Mouse (Mus musculus) mesoderm, embryonic 11.5 days (tissue): ENCODE results near the gene Sh3kbp1.

Source experiments
- DNase-seq: peaks from one replicate; pipeline ENCODE4 v3.0.0-alpha.2; 2012; ENCODE audit warnings: low read depth, low spot score

Gene Sh3kbp1

DNA sequence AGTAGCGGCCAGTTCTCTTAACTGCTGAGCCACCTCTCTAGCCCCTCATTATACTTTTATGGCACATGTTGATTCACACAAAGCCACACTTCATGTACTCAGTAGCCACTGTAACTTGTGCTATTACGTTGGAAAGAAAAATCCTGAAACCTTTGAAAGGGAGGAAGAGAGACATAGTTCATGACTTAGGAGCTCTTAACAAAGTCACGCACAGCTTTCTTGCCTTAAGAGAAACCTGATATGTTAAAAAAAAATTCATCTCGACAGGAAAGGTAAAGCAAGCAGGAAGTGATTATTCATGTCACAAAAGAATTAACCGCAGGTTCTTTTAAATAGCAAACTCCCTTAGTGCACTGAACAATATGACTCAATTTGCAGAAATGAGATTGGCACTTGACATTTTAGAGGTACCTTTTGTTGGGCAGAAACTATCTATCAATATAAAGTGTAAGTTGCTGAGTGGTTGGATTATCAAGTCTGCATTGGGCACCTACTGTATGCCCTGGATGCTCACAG lies 51.3 kb downstream of the Sh3kbp1 start:
- no peak for DNase-seq

DNA sequence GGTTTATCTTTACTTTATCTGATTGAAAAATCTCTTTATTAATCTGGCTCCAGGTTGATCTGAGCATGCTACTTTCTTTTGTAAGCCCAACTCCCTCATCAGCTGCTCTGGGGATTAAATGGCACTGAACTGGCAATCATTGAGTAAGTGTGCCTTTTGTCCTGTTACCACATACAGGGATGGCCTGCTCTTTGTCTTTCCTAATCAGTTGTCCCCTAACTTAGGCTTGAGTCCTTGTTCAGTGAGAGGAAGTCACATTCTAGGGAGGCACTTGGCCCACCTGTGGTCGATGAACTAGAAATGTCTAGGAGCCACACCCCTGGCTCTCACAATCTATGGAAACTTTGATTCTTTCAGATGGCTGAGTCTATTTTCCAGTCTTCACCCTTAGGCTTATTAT lies 58.4 kb downstream of the Sh3kbp1 start:
- DNase-seq, result no peak

DNA sequence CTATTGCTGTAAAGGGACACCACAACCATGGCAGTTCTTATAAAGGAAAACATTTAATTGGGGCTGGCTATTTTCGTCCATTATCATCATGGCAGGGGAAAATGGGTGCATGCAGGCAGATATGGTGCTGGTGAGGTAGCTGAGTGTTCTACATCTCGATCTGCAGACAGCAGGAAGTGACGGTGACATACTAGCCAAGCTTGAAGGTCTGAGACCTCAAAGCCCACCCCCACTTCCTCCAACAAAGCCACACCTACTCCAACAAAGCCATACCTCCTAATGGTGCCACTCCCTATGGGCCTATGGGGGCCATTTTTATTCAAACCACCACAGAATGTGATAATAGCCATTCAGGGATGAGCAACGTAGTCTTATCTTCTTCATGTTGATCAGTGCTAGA lies 59.8 kb downstream of the Sh3kbp1 start:
- DNase-seq, result no peak

DNA sequence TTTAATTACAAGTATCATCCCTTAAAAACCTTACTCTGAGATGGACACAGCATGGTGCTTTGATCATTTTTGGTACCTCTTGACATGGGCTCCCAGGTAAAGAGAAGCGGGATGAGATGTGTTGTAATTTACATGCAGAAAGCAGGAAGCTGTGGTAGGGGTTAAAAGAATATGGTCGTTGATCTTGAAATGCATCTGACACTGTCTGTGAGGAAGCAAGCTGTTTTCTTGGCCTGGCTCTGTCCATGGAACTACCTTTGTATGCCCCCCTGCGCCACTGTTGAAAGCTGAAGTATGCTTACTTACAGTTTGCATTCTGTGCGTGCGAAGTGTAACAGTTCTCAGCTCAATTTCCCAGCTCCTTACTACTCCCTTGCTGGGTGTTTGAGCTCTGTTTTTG lies 61.6 kb downstream of the Sh3kbp1 start:
- DNase-seq, result no peak

DNA sequence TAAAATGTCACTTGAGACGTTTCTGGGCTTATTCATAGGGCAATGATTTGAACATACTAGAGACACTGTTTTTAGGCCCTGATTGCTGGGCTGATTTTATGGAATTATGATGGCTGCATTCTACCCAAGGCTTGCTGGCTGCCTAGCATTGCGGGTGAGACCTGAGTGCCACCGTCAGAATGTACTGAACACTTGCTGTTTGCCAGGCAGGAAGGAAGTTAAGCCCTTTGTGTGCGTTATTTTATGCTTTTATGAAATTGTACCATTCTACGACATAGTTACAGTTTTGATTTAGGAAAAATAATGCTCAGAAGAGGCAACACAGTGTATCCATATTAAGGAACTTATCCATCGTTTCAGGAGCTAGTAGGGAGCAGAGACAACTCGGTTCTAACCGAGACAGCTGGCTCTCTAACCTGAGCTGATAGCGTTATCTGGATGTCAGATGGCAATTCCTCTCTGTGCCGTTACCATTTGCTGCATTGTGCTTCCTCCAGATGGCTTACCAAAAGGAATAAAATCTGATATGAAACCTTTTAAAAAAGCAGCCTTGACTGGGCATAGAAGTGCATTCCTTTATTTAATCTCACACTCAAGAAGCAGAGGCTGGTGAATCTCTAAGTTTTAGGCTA lies 62.8 kb downstream of the Sh3kbp1 start:
- DNase-seq, result no peak

DNA sequence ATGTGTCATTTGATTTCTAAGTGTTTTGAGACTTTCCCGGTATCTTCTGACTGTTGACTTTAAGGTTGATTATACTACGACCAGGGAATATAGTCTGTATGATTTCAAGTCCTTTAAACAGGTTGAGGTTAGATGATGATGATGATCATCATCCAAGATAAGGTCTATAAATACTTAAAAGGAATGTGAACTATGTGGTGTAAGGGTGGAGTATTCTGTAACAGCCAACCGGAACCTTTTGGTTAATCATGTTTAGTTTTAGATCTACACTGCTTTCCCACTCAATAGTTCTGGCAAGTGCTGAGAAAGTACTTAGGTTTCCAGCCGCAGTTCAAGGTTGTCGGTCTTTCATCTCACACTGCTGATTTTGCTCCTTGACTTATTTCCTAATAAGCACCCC lies 66.1 kb downstream of the Sh3kbp1 start:
- no peak for DNase-seq

DNA sequence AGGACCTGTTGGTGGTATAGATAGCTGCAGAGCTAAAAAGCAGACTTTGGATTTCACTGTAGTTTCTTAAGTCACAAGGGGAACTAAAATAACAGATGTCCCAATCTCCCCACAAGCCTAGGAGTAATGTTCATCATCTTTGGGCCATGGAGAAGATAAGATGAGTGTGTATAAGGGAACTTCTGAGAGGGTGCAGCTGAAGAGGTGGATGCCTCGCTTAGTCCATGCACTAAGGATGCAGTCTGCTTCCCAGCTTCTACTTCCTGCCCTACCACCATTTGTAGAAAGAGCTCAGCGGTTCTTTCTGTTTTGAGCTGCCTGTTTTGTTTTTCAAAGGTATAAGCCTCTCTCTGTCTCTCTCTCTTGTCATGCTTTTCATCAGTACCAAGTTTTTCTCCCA lies 69.5 kb downstream of the Sh3kbp1 start:
- DNase-seq, result no peak

DNA sequence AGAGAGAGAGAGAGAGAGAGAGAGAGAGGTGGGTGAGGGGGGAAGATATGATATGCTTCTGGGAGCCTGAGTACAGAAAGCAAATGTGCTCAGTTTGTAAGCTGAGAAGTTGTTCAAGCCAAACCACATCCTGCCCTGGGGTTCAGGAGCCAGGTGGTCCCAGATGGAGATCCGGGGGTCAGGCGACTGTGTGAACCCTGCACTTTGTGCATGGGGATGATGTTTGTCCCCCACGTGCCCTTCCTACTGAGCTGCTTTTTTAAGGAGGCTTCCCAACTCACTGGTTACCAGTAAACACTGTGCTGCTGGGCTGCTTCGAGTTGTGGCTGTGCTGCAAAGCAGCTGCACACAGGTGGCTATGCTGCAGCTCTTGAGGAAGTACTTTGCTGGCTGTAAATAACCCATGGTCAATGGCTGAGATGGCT lies 70.0 kb downstream of the Sh3kbp1 start:
- no peak for DNase-seq

DNA sequence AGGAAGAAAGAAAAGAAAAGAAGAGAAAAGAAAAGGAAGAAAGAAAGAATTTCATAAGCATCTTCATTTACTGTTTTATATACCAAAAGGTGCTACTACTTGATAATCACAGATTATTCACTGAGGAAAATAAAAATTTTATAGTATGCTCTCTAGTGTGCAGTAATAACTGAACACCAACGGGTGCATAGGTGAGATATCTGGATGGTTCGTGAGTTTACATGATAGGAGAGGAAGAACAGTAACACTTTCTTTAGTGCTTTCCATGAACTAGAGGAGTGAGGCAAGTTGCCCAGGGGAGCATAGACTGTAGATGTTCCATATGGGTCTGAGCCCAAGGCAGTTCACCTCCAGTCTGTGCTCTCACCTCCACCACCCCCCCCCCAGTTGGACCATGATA lies 75.8 kb downstream of the Sh3kbp1 start:
- DNase-seq, result no peak

DNA sequence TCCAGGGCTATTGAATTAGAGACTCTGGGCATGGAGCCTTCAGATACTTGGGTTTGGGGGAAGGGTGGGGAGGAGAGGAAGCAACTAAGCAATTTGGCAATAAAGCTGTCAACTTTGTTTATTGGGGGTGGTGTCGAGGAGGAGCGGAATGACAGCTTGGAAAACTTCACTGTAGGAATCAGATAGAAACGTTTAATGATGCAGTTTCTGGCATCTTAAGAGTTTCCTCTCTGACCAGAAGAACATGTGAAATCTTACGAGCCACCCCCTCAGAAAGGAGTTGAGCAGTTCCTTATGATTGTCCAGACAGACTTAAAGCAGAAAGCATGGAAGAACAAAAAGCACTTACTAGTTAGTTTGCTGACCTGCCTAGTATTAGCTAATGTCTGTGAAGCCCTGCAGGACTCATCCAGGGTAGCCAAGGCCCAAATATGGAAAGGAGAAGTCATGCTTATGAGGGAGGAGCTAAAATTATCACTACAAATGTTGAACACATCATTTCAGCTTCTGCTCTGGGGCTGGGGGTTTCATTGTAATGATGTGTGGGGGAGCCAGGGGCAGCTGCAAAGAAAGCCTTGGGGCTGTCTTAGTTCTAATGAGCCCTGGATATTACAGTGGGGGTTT lies 77.4 kb downstream of the Sh3kbp1 start:
- peak; percentile 11 for DNase-seq

DNA sequence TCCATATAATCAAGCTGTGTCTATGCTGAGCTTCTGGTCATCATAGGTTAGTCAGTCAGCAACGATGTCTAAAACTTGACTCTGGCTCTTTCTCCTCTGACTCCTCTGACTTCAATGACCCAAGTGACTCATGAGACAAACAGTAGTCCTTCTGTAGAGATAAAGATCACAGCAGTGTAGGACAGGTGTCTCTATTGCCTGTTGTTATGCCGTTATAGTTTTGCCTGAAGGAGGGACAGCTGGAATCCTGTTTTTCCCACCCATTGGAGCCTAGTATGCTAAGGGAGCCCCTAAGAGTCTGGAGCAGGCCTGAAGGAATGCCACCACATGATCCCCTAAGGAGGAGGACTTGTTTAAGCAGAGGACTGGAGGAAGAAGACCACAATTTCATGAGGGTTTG lies 78.3 kb downstream of the Sh3kbp1 start:
- no peak for DNase-seq

DNA sequence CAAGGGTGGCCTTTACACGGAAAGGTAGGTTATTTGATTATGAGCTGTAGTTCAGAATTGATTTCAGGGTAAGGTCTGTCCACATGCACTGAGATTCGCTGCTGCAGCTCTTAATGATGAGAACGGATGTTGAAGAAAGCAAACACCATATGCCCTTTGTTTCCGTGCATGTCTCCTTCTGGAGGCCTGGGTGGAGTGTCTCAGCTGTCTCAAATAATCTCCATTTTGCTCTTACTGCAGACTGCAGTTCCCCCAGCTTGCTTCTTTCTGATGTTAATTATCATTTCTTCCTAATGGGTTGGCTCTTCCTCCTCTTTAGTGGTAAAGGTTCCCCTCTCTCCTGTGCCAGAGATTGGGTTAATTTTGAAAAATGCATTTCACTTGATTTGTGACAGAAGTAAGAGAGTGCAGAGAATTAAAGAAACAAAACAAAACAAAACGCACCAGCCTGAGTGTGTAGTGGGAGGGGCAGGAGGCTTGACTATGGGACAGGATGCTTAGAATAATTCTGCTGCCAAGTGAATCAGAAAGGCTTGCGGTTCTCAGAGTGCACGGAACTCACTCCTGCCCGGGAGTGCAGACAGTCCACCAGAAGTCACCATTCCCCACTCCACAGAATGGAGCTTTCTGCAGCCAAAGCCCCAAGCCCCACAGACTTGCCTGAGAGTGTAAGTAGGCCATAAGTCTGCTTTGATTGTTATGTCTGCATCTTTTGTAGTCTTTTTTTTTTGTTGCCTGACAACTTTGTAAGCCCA lies 81.2 kb downstream of the Sh3kbp1 start:
- peak; percentile 9 for DNase-seq

DNA sequence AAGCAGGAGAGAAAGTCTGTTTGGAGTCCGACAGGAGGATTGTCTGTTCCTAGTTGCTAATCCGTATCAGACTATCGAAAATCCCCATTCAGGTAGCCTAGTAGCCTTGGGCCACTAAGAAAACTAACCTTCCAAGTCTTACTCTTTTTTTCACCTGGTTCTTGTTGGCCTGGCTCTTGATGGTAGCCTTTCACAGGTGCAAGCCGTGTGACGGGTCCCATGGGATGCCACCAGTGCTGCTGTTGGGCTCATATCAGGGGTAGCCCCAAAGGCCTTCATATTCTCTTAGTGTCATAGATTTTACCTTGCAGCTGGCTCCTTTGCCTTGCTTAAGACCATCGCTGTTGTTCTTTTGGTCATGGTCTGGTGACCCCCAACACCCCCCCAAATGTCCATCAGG lies 82.2 kb downstream of the Sh3kbp1 start:
- no peak for DNase-seq

DNA sequence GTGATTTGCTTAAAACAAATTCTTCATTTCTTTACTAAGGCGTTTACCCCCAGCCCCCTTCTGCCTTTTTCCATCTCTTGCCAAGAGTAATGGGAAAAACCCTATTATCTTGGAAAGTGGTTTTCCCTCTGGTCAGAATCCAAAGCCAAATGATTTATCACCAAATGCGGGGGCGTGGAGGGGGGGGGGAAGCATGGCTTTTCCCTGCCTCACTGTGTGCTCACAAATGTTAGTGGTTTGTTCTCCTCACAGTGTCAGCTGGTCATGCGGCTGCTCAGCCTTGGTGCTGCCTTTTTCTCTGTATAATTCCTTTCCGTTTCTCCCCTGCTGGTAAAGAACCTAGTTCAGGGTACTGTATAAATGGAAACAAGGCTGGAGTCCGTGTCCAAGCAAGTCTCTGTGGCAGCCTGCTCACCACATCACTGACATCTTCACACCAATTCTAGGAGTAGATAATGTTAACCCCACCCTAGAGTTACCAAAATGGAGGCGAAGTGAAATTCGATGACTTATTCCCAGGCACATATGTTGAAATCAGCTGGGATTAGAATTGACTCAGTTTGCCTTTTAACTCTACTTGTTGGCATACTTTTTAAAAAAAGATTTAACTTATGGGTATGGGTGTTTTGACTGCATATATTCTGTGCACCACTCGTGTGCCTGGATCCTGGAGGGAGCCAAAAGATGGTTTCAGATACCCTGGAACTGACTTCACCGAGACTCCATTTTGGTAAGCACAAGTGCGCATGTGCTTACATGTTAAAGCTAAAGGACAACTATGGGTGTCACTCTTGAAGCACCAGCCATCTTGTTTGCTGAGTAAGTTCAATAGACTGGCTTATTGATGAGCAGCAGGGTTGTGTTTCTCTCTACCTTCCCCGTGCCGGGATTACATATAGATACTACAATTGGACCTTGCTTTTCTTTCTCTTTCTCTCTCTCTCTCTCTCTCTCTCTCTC lies 84.3 kb downstream of the Sh3kbp1 start:
- no peak for DNase-seq

DNA sequence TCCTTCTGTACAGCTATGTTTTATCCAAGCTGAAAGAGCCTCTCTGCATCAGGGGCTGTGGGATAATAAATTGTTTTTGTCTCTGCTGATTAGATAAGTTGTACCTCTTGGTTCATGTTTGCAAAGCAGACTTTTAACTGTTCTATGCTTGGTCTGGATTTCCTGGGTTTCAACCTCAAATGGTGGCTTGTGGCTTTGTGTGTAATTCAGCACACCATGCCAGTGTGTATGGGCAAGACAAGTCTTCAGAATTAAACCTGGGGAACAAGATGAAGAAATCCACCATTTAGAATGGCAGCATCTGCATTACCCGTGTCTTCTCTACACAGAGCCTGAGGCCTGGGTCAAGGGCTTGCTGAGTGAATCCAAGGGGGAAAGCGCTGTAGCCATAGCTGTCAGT lies 86.1 kb downstream of the Sh3kbp1 start:
- DNase-seq, result no peak

DNA sequence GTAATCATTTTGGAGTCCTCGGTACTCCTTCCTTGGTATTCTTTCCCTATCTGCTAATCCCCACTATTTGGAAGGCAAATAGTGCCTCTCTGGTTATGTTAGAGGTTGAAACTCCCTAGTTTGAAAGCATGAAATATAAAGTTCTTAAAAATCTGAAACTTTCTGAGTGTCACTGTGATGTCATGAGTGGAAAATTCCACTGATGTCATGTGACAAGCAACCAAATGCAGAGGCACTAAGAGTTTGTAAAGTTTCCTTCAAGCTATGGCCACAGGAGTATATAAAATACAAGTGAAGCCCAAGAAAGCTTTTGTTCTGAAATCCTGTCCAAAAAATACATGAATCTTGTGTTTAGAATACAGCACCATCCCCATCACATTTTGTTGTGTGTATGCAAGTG lies 94.3 kb downstream of the Sh3kbp1 start:
- DNase-seq, result no peak

DNA sequence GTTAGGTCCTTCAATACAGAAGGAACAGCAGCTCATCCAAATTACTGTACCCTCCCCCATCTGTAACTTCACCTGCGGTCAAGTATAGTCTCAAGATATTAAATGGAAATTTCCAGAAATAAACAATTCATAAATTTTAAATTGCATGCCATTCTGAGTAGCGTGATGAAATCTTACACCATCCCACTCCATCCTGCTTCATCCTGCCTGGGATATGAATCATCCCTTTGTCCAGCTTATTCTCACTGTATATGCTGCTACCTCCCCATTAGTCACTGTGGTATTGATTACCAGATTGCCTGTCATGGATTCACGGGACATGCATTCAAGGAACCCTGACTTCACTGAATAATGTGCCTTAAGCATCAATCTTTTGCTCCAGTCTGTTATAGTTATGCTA lies 104.3 kb downstream of the Sh3kbp1 start:
- DNase-seq, result no peak

DNA sequence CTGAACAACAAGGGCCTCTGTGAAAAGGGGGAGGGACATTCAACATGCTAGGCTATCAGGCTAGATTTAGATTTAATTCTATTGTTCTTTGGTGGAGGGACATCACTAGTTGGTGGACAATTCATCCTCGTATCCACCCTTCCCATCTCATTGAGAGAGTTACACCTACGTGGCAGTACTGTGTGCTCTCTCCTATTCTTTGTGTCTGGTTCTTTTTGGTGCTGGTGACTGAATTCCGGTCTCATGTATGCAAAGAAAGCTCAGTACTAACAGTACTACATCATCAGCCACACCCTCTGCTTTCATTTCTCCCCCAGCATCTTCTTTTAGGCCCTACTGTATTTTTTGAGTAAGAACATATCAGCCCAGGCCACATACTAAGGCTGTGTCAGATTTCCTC lies 105.8 kb downstream of the Sh3kbp1 start:
- no peak for DNase-seq

DNA sequence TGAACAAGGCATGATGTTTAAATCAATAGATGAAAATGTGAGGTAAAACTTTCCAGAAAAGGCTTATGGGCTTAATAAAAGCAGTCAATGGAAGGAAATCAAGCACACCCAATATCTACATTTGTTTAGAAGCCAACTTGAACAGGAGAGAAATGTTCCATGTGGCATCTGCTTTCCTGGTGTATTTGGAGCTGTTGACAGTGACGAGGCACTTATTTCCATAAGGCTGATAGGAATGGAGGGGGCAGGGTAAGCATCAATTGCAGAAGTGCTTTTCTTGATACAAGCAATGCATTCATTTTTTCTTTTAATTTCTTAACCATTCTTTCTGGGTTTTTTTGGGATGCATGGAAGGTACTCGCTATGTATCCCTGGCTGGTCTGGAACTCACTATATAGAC lies 106.9 kb downstream of the Sh3kbp1 start:
- DNase-seq, result no peak

DNA sequence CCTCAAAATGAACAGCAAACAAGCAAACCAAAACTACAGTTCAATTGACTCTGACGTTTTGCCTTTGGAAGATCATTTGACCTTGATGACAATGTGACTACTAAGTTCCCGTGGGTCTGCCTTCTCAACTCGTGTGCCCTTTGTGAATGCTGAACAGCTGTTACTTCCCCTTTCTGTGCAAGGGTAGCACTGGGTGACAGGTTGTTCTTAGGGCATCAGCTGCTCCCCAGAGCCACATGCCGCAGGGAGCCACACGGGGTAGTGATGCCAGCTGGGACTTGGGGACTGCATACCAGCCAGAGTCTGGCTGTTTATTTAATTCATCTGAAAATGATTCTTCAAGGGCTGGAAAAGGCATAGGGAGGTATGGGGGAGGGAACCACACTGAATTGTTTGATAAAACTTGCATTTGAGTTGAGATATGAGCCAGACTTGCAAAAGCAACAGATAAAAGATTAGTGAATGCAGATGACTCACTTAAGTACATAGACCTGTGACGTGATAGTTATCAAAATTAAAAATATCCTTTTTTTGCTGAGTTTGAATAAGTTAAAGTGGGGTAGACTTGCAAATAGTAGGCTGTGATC lies 108.5 kb downstream of the Sh3kbp1 start:
- peak; percentile 12 for DNase-seq

DNA sequence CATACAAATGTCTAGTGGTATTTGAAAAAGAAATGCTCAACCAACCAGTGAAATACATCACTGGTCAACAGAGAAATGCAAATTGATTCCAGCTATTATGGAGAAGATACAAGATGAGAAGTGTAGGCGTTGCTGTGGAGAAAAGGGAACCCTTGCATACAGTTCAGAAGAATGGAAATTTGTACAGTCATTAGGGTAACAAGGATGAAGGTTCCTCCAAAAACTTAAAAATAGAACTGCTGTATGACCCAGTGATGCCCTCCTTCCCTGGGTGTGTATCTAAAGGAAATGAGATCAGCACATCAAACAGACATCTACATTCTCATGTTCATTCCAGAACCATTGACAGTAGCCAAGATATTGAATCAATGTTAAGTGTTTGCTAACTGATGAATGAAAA lies 110.3 kb downstream of the Sh3kbp1 start:
- DNase-seq, result no peak
